Mouse (Mus musculus) frontal cortex, postnatal 10 days (tissue): ENCODE measurements around the gene Zfhx3.

Source experiments
- DNase-seq, 2 experiments: peaks; one replicate each; pipeline ENCODE4 v3.0.0; 2022; ENCODE audit warnings: low spot score in 2 of 2, mixed read lengths in 1 of 2

Zfhx3 gene

GRCm38 (mm10) chr8:108592990-108593589 lies 650.6 kb downstream of the Zfhx3 start:
- no peak for DNase-seq

- no peak for DNase-seq
Measured at GRCm38 (mm10) chr8:108593891-108594290, 651.4 kb downstream of the Zfhx3 start.

GRCm38 (mm10) chr8:108594361-108595060 lies 652.1 kb downstream of the Zfhx3 start:
- no peak for DNase-seq

- no peak for DNase-seq
Measured at GRCm38 (mm10) chr8:108595061-108595419, 652.6 kb downstream of the Zfhx3 start.

GRCm38 (mm10) chr8:108595721-108596495 lies 653.5 kb downstream of the Zfhx3 start:
- no peak for DNase-seq

GRCm38 (mm10) chr8:108599003-108599402 lies 656.6 kb downstream of the Zfhx3 start:
- DNase-seq: no peak

GRCm38 (mm10) chr8:108599558-108599957 lies 657.1 kb downstream of the Zfhx3 start:
- no peak for DNase-seq

- DNase-seq: no peak
Measured at GRCm38 (mm10) chr8:108608678-108609077, 666.2 kb downstream of the Zfhx3 start.

GRCm38 (mm10) chr8:108609114-108609513 lies 666.7 kb downstream of the Zfhx3 start:
- DNase-seq: no peak

GRCm38 (mm10) chr8:108611141-108611674 lies 668.8 kb downstream of the Zfhx3 start:
- no peak for DNase-seq

GRCm38 (mm10) chr8:108611792-108612413 lies 669.5 kb downstream of the Zfhx3 start:
- DNase-seq: peak; percentile 8 to 11

GRCm38 (mm10) chr8:108612815-108613214 lies 670.4 kb downstream of the Zfhx3 start:
- no peak for DNase-seq

GRCm38 (mm10) chr8:108613280-108613679 lies 670.8 kb downstream of the Zfhx3 start:
- no peak for DNase-seq

- no peak for DNase-seq
Measured at GRCm38 (mm10) chr8:108621296-108621695, 678.9 kb downstream of the Zfhx3 start.

GRCm38 (mm10) chr8:108623660-108624059 lies 681.2 kb downstream of the Zfhx3 start:
- DNase-seq: no peak

GRCm38 (mm10) chr8:108625571-108626120 lies 683.2 kb downstream of the Zfhx3 start:
- no peak for DNase-seq

- no peak for DNase-seq
Measured at GRCm38 (mm10) chr8:108631069-108631468, 688.6 kb downstream of the Zfhx3 start.

- DNase-seq: no peak
Measured at GRCm38 (mm10) chr8:108634282-108634681, 691.8 kb downstream of the Zfhx3 start.

- DNase-seq: no peak
Measured at GRCm38 (mm10) chr8:108637887-108638286, 695.4 kb downstream of the Zfhx3 start.

- DNase-seq: no peak
Measured at GRCm38 (mm10) chr8:108645660-108646059, 703.2 kb downstream of the Zfhx3 start.

GRCm38 (mm10) chr8:108647556-108647955 lies 705.1 kb downstream of the Zfhx3 start:
- peak in 1 of 2 experiments; percentile 5 for DNase-seq

GRCm38 (mm10) chr8:108648993-108649392 lies 706.5 kb downstream of the Zfhx3 start:
- DNase-seq: no peak
